Mouse (Mus musculus) E14TG2a.4 (cell line): Measurements from ENCODE around the gene Slit1.

Experiments used
- H3K27me3 ChIP-seq: 2 replicates; pipeline ENCODE4 v1.6.1; 2014; ENCODE audit warnings: low read length, control low read depth; ENCODE audit not compliant: insufficient read depth
- H3K36me3 ChIP-seq: 2 replicates; pipeline ENCODE4 v1.6.1; 2014; ENCODE audit warnings: low read length, control low read depth; ENCODE audit not compliant: insufficient read depth
- H3K4me1 ChIP-seq: replicated peaks from 2 replicates; pipeline ENCODE4 v1.6.1; 2014; ENCODE audit warnings: low read depth, low read length, control low read depth
- H3K4me3 ChIP-seq: replicated peaks from 2 replicates; pipeline ENCODE4 v1.5.1; 2014; ENCODE audit warnings: mild to moderate bottlenecking, low read length
- H3K9me3 ChIP-seq: 2 replicates; pipeline ENCODE4 v1.6.1; 2014; ENCODE audit warnings: low read length, control low read depth
- CTCF ChIP-seq: conservative IDR thresholded peaks from 2 replicates; pipeline ENCODE4 v1.5.1; 2014; ENCODE audit warnings: low read length
- NANOG ChIP-seq: IDR thresholded peaks from 2 replicates; pipeline ENCODE4 v1.6.1; 2014; ENCODE audit warnings: borderline replicate concordance, low read length, mixed read lengths
- POU5F1 ChIP-seq: IDR thresholded peaks from 2 replicates; pipeline ENCODE4 v1.6.1; 2014; ENCODE audit warnings: low read length, borderline replicate concordance

Gene Slit1

DNA sequence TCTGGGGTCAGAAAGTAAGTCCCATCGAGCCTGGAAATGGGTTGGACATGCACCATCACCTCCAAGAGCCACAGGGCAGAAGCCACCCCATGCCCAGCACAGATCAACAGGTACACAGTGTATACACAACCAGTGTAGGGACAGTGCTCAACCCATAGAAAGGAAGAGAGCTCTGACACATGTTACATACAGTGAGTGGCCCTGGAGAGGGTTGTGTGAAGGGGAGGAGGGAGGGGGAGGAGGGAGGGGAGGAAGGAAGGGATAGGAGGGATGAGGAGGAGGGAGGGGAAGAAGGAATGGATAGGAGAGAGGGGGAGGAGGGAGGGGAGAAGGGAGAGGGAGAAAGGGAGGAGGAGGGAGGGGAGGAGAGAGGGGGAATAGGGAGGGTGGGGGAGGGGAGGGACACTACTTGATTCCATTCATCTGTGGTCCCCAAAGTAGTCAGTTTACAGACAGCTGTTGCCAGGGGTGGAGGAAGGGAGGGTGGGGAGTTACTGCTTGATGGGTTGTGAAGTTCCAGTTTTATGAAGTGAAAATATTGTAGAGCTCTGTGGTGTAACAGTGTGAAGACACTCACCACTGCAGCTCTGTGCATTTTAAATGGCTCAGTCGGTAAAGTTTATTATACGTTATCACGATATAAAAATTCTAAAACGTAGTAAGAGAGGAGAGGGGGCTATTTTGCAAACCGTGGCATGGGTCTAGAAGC, 45.5 kb downstream of the Slit1 start:
- H3K9me3 ChIP-seq, result no peaks in the 10 kb centered on the region
- peaks cover 21% of the 10 kb centered on the region for H3K27me3 ChIP-seq
- no peak for TF ChIP-seq NANOG
- no peak for TF ChIP-seq POU5F1
- no peak for TF ChIP-seq CTCF
- H3K4me3 ChIP-seq, result no peak overlapping the region
- no peaks in the 10 kb centered on the region for H3K36me3 ChIP-seq
- H3K4me1 ChIP-seq, result peaks cover 12% of the 10 kb centered on the region; the same call in 1 of the 2 replicates

DNA sequence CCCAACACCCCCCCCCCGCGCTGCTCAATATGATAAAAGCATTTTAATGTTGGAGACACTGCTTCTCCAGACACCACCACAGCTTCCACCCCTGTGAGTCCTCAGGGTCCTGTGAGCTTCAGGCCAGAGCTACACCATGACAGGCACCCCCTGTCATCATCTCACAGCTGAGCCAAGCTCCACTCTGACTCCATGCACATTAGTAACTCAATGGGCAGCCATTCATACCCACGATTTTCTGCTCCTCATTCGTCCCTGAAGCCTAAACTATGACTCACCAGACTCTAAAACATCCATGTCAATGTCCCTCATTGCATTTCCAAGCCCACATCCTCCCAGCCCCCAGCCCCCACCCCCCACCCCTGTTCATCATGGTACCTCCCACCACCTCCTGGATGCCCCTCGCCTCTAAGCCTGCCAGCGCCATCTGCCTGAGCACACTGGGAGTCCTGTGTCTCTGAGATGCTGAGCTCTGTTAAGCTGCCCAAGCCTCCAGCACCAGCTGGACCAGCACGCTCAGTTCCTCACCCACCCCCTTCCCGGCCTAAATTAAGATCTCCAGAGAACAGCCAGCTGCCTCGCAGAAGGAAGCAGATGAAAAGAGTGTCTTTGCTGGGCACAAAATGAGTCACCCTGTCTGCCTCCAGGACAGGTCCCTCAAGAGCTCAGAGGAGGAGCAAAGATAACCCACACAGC, 46.2 kb downstream of the Slit1 start:
- Histone ChIP-seq H3K36me3 (no peaks in the 10 kb centered on the region), H3K9me3 (no peaks in the 10 kb centered on the region), H3K27me3 (peaks cover 20% of the 10 kb centered on the region), H3K4me1 (peaks cover 12% of the 10 kb centered on the region; the same call in 1 of the 2 replicates), H3K4me3 (no peak overlapping the region)
- TF ChIP-seq NANOG, result no peak
- TF ChIP-seq POU5F1, result no peak

DNA sequence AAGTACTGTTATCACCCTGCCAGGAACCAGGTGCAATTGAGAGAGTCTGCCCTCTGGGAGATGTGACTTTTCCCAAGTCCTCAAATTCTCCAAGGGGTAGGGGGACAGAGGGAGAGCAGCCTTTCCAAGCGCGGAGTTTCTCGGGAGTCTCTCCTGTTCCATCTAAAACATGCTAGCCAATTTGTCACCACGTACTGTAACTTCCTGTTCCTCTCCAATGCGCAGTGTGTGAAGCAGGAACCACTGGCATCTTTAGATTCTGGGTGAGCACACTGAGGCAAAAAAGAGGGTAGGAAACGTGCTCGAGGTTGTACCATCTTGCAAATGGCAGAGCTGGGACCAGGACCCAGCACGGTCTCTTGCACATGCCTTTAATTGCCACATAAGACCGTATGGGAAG, 47.0 kb downstream of the Slit1 start:
- H3K36me3 ChIP-seq, result no peaks in the 10 kb centered on the region

DNA sequence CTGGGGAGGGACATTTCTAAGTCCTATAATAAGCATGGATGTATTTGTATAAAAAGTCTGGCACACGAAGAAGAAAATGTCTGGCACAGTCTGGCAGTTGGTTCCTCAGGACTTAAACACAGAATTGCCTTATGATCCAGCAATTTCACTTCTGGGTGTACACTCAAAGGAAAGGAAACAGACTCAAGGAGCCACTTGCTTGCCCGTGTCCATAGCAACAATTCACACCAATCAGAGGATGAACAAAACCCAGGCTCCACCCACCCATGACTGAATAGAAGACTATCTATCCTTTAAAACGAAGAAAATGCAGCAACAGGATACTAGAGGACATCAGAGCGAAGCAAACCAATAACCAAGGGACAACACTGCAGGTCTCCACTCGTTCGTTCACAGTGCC, 48.4 kb downstream of the Slit1 start:
- TF ChIP-seq CTCF (no peak), NANOG (no peak), POU5F1 (no peak)
- no peaks in the 10 kb centered on the region for H3K36me3 ChIP-seq
- peaks cover 13% of the 10 kb centered on the region for H3K27me3 ChIP-seq
- no peaks in the 10 kb centered on the region for H3K9me3 ChIP-seq
- peaks cover 10% of the 10 kb centered on the region; the same call in 1 of the 2 replicates for H3K4me1 ChIP-seq
- no peak overlapping the region for H3K4me3 ChIP-seq

More for the DNA sequence above, 47.0 kb downstream of the Slit1 start:
- H3K27me3 ChIP-seq, result peaks cover 18% of the 10 kb centered on the region
- H3K9me3 ChIP-seq, result no peaks in the 10 kb centered on the region
- no peak overlapping the region for H3K4me3 ChIP-seq
- TF ChIP-seq NANOG (no peak), CTCF (no peak), POU5F1 (no peak)
- peaks cover 12% of the 10 kb centered on the region; the same call in 1 of the 2 replicates for H3K4me1 ChIP-seq

DNA sequence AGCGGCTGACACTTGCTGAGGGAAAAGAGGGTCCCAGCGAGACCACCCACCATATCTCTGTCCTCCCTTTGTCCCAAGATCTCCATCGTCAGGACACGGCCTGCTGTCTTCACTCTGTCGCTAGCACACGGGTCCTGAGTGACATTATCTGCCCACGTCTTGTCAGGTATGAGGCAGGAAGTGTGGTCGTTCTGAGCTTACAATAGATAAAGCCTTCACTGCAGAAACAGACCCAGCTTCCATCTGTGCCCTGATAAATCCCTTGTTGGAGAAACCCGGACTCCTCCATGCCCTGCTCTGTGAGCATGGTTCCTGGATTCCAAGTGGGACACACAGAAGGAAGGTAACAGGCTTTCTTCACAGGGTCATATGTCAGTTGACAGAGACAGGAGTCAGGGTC, 48.9 kb downstream of the Slit1 start:
- Histone ChIP-seq H3K4me1 (peaks cover 14% of the 10 kb centered on the region), H3K9me3 (no peaks in the 10 kb centered on the region), H3K4me3 (no peak overlapping the region), H3K36me3 (no peaks in the 10 kb centered on the region), H3K27me3 (peaks cover 13% of the 10 kb centered on the region)
- TF ChIP-seq POU5F1 (no peak), CTCF (no peak), NANOG (no peak)

DNA sequence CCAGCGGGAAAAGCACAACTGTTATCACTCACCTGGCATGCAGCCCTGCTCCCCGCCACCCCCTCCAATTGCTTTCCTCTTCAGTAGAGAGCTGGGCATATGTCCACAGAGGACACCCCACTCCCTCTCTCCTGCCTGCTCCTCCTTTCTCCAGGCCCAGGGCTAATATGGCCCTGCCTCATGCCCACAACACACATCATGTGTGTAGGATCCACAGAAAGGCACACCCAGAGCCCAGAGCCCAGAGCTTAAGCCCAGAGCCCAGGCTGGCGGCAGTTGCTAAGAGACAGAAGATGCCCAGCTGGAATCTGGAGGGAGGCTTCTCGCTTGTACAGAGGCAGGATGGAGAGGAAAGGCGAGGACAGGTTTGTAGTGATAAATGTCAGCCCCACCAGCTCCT, 49.7 kb downstream of the Slit1 start:
- no peaks in the 10 kb centered on the region for H3K36me3 ChIP-seq
- peaks cover 13% of the 10 kb centered on the region for H3K27me3 ChIP-seq
- H3K4me3 ChIP-seq, result no peak overlapping the region
- peaks cover 18% of the 10 kb centered on the region for H3K4me1 ChIP-seq
- no peaks in the 10 kb centered on the region for H3K9me3 ChIP-seq
- TF ChIP-seq NANOG (no peak), CTCF (no peak), POU5F1 (no peak)

DNA sequence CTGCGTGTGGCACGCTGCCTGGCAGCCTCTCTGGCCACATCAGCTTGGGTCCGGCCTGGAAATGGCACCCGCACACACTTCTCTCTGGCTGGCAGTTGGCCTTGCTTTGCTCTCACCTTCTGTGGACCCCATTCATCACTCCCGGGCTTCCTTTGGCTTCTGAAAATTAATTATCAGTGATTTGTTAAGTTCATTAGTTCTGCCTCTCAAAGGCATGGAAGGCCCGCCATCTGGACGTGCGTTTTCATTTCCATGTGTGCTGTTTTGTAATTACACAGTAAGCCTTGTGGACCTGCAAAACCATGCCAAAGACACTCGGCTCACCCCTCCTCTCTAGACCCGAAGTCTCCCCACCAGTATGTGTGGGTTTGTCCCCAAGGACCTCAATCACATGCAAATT, 53.4 kb downstream of the Slit1 start:
- H3K36me3 ChIP-seq, result no peaks in the 10 kb centered on the region
- no peak overlapping the region for H3K4me3 ChIP-seq
- no peaks in the 10 kb centered on the region for H3K9me3 ChIP-seq
- no peak for TF ChIP-seq NANOG
- no peak for TF ChIP-seq CTCF
- no peak for TF ChIP-seq POU5F1
- peaks cover 18% of the 10 kb centered on the region for H3K4me1 ChIP-seq
- peaks cover 5% of the 10 kb centered on the region for H3K27me3 ChIP-seq

DNA sequence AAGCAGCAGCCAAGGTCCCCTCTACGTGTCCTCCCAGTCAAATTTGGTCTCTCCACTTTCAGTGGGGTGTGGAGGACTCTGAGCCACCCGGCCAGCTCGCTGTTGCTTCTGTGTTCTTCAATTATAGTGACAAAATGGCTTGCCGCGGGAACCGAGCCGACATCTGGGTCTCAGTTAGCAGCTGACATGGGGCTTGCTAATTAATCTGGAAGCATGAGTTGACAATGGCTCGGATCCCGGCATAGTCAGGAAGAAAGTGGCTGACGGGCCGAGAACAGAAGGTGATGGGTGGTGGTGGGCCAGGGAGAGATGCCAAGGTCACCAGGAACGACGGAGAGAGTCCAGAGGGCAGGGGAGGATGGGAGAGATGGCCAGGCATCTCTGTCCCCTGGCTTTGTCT, 55.2 kb downstream of the Slit1 start:
- TF ChIP-seq POU5F1 (no peak), NANOG (no peak), CTCF (no peak)
- no peaks in the 10 kb centered on the region for H3K9me3 ChIP-seq
- H3K27me3 ChIP-seq, result peaks cover 5% of the 10 kb centered on the region
- H3K36me3 ChIP-seq, result no peaks in the 10 kb centered on the region
- H3K4me3 ChIP-seq, result no peak overlapping the region
- peaks cover 12% of the 10 kb centered on the region for H3K4me1 ChIP-seq
